ENCODE assay signal across 8 mouse cellular contexts in the genomic region with DNA sequence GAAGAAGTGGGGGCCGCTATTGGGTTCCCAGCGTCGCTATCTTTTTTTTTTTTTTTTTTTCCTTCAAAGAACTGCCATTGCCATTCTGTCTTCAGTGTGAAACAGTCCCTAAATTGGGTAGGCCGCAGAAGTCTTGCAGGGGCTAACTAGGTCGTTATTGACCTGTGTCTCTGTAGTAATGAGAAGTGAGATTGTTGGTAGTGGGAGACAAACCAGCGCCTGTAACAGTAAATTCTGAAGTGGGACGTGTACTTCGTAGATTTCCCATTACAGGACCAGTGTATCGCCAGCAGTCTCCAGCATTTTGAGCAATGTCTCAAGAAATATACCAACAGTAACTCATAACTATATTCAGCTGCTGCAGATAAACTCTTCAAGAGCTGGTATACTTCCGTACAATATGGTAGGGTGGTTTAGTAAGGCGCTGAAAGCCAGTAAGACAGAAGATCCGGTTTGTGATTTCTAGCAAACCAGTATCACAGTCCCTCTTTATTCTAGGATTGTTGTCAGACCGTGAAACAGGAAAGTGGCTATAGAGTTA. TPM values are rescaled to one million over a fixed set of nuclear protein-coding genes. Genes with fewer than 3 reads are reported as not detected.
DNase-seq lines count a peak whose midpoint lies in the region; ATAC-seq and TF ChIP-seq lines count a peak whose summit lies in the region.

No protein-coding gene starts in this region.

- peaks cover 8% of the 10 kb centered on the region for H3K4me1 ChIP-seq in heart, embryonic 15.5 days (replicated peaks)
- peaks cover 0 to 23% of the 10 kb centered on the region in 2 experiments; a peak in 3 of 4 replicates for H3K4me1 ChIP-seq in CH12.LX (ENCODE audit: control insufficient read depth in 1 of 2, insufficient read depth in 2 of 2)
- H3K4me1 ChIP-seq in limb, embryonic 15.5 days = 0 out of 2 replicates have a peak, but pooled peaks cover 2% of the 10 kb centered on the region

- H3K79me2 ChIP-seq in CH12.LX (replicated peaks; ENCODE audit: control insufficient read depth, extremely low read depth, insufficient read depth, poor library complexity, severe bottlenecking) = peaks cover 36% of the 10 kb centered on the region

- H3K9me3 ChIP-seq in heart, embryonic 15.5 days (replicated peaks) = no peaks in the 10 kb centered on the region
- no peaks in the 10 kb centered on the region for H3K9me3 ChIP-seq in CH12.LX (replicated peaks; ENCODE audit: low read length)
- H3K9me3 ChIP-seq in limb, embryonic 15.5 days = no peaks in the 10 kb centered on the region

- TF ChIP-seq EP300 in CH12.LX (IDR thresholded peaks at IDR 0.05; ENCODE audit: low read length) = no peak

- H3K4me2 ChIP-seq in heart, embryonic 15.5 days = peak overlapping the region; percentile 62
- peak overlapping the region; percentile 25 for H3K4me2 ChIP-seq in CH12.LX (ENCODE audit: insufficient read depth, low read depth, poor library complexity, severe bottlenecking)
- H3K4me2 ChIP-seq in limb, embryonic 15.5 days = peak overlapping the region; percentile 66

- H3K36me3 ChIP-seq in heart, embryonic 15.5 days = peaks cover 15% of the 10 kb centered on the region
- peaks cover 5 to 19% of the 10 kb centered on the region in 2 experiments for H3K36me3 ChIP-seq in CH12.LX (replicated peaks in 1 of 2; ENCODE audit: control insufficient read depth in 1 of 2, insufficient read depth in 1 of 2, low read length in 1 of 2)
- H3K36me3 ChIP-seq in limb, embryonic 15.5 days = peaks cover 8% of the 10 kb centered on the region; the same call in 1 of the 2 replicates

- in situ Hi-C loops in CH12.LX (cut with MboI; ENCODE audit: low pct_ligation_motif_present, low pct_unique_long_range_greater_than_20kb, low sequenced_read_pairs) = no loop called here

- ATAC-seq in heart, embryonic 15.5 days (replicated peaks; ENCODE audit: insufficient number of reproducible peaks, insufficient read depth, low FRiP score, low read depth) = no peak
- peak; percentile 34 for ATAC-seq in erythroblast, adult 5-6 weeks (replicated peaks; ENCODE audit: low FRiP score, poor library complexity, severe bottlenecking)
- no peak for ATAC-seq in limb, embryonic 15.5 days (ENCODE audit: insufficient number of reproducible peaks, low FRiP score, low TSS enrichment, low read depth)

- no peaks in the 10 kb centered on the region for H3K27me3 ChIP-seq in heart, embryonic 15.5 days
- no peaks in the 10 kb centered on the region for H3K27me3 ChIP-seq in CH12.LX (replicated peaks)
- no peaks in the 10 kb centered on the region for H3K27me3 ChIP-seq in limb, embryonic 15.5 days

- H3K9ac ChIP-seq in heart, embryonic 15.5 days = peak overlapping the region; percentile 91
- H3K9ac ChIP-seq in CH12.LX (ENCODE audit: insufficient read depth, low read depth) = peak overlapping the region; percentile 100
- peak overlapping the region; percentile 100 for H3K9ac ChIP-seq in limb, embryonic 15.5 days

- 1% methylated on average over 13 of the region's 13 CpGs for WGBS in heart, embryonic 15.5 days
- 2% methylated on average over 13 of the region's 13 CpGs for whole genome bisulfite sequencing in limb, embryonic 15.5 days

- dilution Hi-C loops in CH12.LX (cut with MboI; ENCODE audit: extremely low pct_ligation_motif_present, extremely low pct_unique_long_range_greater_than_20kb, low sequenced_read_pairs) = no loop called here

- no peak for TF ChIP-seq CTCF in CH12.LX (conservative IDR thresholded peaks at IDR 0.05 in 1 of 2, IDR thresholded peaks at IDR 0.05 in 1 of 2; ENCODE audit: low read depth in 2 of 2, low read length in 2 of 2)

- DNase-seq in heart, adult 8-10 months (ENCODE audit: low spot score) = no peak
- DNase-seq in CH12.LX (ENCODE audit: extremely low read depth) = peak; percentile 18
- no peak for DNase-seq in adrenal gland, adult 2 months
- DNase-seq in layer of hippocampus, postnatal 36 days = no peak
- no peak for DNase-seq in layer of hippocampus, adult 11-12 months (ENCODE audit: low spot score)

- H3K27ac ChIP-seq in heart, embryonic 15.5 days = peak overlapping the region; percentile 91
- peak overlapping the region; percentile 81 for H3K27ac ChIP-seq in CH12.LX (ENCODE audit: insufficient read depth, low read depth)
- peak overlapping the region; percentile 94 for H3K27ac ChIP-seq in limb, embryonic 15.5 days

- TF ChIP-seq POLR2A in CH12.LX (IDR thresholded peaks at IDR 0.05; ENCODE audit: low read depth, low read length) = no peak

- no peak for TF ChIP-seq RAD21 in CH12.LX (IDR thresholded peaks at IDR 0.05; ENCODE audit: low read depth, low read length)

- peak overlapping the region; percentile 86 for H3K4me3 ChIP-seq in heart, embryonic 15.5 days
- H3K4me3 ChIP-seq in CH12.LX (replicated peaks in 1 of 3; ENCODE audit: low read depth in 2 of 3, low read length in 2 of 3, poor library complexity in 1 of 3) = peak overlapping the region; percentile 80 to 96 (median 92)
- H3K4me3 ChIP-seq in limb, embryonic 15.5 days = peak overlapping the region; percentile 100

TF ChIP-seq in CH12.LX, 34 proteins besides CTCF, POLR2A, EP300 and RAD21:
- TF ChIP-seq MAZ (IDR thresholded peaks at IDR 0.05; ENCODE audit: low read depth, low read length) (no peak), CHD1 (IDR thresholded peaks at IDR 0.05; ENCODE audit: low read depth, low read length) (peak; percentile 81; the same call in 1 of the 2 replicates), NELFE (IDR thresholded peaks at IDR 0.05; ENCODE audit: low read depth, low read length) (no peak), NRF1 (IDR thresholded peaks at IDR 0.05; ENCODE audit: low read depth, low read length) (no peak), ZNF384 (IDR thresholded peaks at IDR 0.05; ENCODE audit: low read depth, low read length) (peak; percentile 72; the same call in 1 of the 2 replicates), SIN3A (IDR thresholded peaks at IDR 0.05; ENCODE audit: low read length) (0 out of 2 replicates have a peak, but pooled peaks have one; percentile 52)
TF ChIP-seq in CH12.LX: peak in this region for 3.

RNA-seq across cellular contexts. Expression of gene Ssb, which starts 0.8 kb away (rescaled TPM):
- 173 and 201 TPM in 2 replicates for polyA plus RNA-seq in heart, embryonic 15.5 days (2015; fragmentation: Nextera tagmentation; extraction: Ambion mirVana)
- 10 to 100 TPM; 58.2 to 78.0 (median 62.0) TPM for total RNA-seq in heart, adult 8-10 months (2022)
- total RNA-seq in CH12.LX (2012; rRNA removed) (124 and 176 TPM in 2 replicates), CH12.LX (2014; rRNA removed) (281 and 368 TPM in 2 replicates)
- polyA plus RNA-seq in CH12.LX (2012; ENCODE audit: insufficient read length, low read depth) = 410 and 530 TPM in 2 replicates
- total RNA-seq in erythroblast, adult 5-6 weeks (2015; ENCODE audit: low replicate concordance) = 90.3 and 130 TPM in 2 replicates
- 98.7 and 161 TPM in 2 replicates for total RNA-seq in erythroblast, adult 5-6 weeks (2017; ENCODE audit: low replicate concordance)
- polyA plus RNA-seq in limb, embryonic 15.5 days (2015; fragmentation: Nextera tagmentation; extraction: Ambion mirVana) = 302 and 328 TPM in 2 replicates
- 100 to 1,000 TPM; 162 to 194 TPM for total RNA-seq in adrenal gland, adult 2 months (2021)
- polyA plus RNA-seq in adrenal gland, adult 2 months (2012; rRNA removed) = 0.07 and 0.35 TPM in 2 replicates
- 100 to 1,000 TPM; 137 to 144 TPM for total RNA-seq in layer of hippocampus, postnatal 36 days (2021)

RNA-seq across cellular contexts. Expression of gene Mettl5, which starts 23.2 kb away (rescaled TPM):
- polyA plus RNA-seq in heart, embryonic 15.5 days (2015; fragmentation: Nextera tagmentation; extraction: Ambion mirVana) = 33.5 and 38.1 TPM in 2 replicates
- total RNA-seq in heart, adult 8-10 months (2022) = 10 to 100 TPM; 21.0 to 24.4 (median 22.6) TPM
- total RNA-seq in CH12.LX (2012; rRNA removed) (19.6 and 20.4 TPM in 2 replicates), CH12.LX (2014; rRNA removed) (40.4 and 50.4 TPM in 2 replicates)
- polyA plus RNA-seq in CH12.LX (2012; ENCODE audit: insufficient read length, low read depth) = 39.1 and 42.2 TPM in 2 replicates
- 22.8 and 34.0 TPM in 2 replicates for total RNA-seq in erythroblast, adult 5-6 weeks (2015; ENCODE audit: low replicate concordance)
- 33.3 and 50.2 TPM in 2 replicates for total RNA-seq in erythroblast, adult 5-6 weeks (2017; ENCODE audit: low replicate concordance)
- 31.8 and 33.7 TPM in 2 replicates for polyA plus RNA-seq in limb, embryonic 15.5 days (2015; fragmentation: Nextera tagmentation; extraction: Ambion mirVana)
- 10 to 100 TPM; 16.2 to 20.4 TPM for total RNA-seq in adrenal gland, adult 2 months (2021)
- polyA plus RNA-seq in adrenal gland, adult 2 months (2012; rRNA removed) = 16.6 and 17.2 TPM in 2 replicates
- 10 to 100 TPM; 12.8 to 12.9 TPM for total RNA-seq in layer of hippocampus, postnatal 36 days (2021)

RNA-seq across cellular contexts. Expression of gene Ubr3, which starts 34.9 kb away (rescaled TPM):
- polyA plus RNA-seq in heart, embryonic 15.5 days (2015; fragmentation: Nextera tagmentation; extraction: Ambion mirVana) = 9.1 and 11.8 TPM in 2 replicates
- 100 to 1,000 TPM; 129 to 132 (median 132) TPM for total RNA-seq in heart, adult 8-10 months (2022)
- total RNA-seq in CH12.LX (2012; rRNA removed) = 16.0 and 18.3 TPM in 2 replicates
- 17.9 and 21.4 TPM in 2 replicates for total RNA-seq in CH12.LX (2014; rRNA removed)
- 26.1 and 35.8 TPM in 2 replicates for polyA plus RNA-seq in CH12.LX (2012; ENCODE audit: insufficient read length, low read depth)
- total RNA-seq in erythroblast, adult 5-6 weeks (2015; ENCODE audit: low replicate concordance) = 63.7 and 68.0 TPM in 2 replicates
- 83.7 and 117 TPM in 2 replicates for total RNA-seq in erythroblast, adult 5-6 weeks (2017; ENCODE audit: low replicate concordance)
- 9.5 and 13.7 TPM in 2 replicates for polyA plus RNA-seq in limb, embryonic 15.5 days (2015; fragmentation: Nextera tagmentation; extraction: Ambion mirVana)
- 10 to 100 TPM; 75.7 to 83.3 TPM for total RNA-seq in adrenal gland, adult 2 months (2021)
- 10.9 and 18.7 TPM in 2 replicates for polyA plus RNA-seq in adrenal gland, adult 2 months (2012; rRNA removed)
- 100 to 1,000 TPM; 114 to 122 TPM for total RNA-seq in layer of hippocampus, postnatal 36 days (2021)

RNA-seq across cellular contexts. Expression of gene Klhl23, which starts 40.4 kb away (rescaled TPM):
- polyA plus RNA-seq in heart, embryonic 15.5 days (2015; fragmentation: Nextera tagmentation; extraction: Ambion mirVana) = 46.4 and 53.0 TPM in 2 replicates
- 10 to 100 TPM; 27.3 to 34.6 (median 33.3) TPM for total RNA-seq in heart, adult 8-10 months (2022)
- total RNA-seq in CH12.LX (2012; rRNA removed) (0.25 and 0.34 TPM in 2 replicates), CH12.LX (2014; rRNA removed) (0.05 and 0.23 TPM in 2 replicates)
- polyA plus RNA-seq in CH12.LX (2012; ENCODE audit: insufficient read length, low read depth) = 0.09 and 0.11 TPM in 2 replicates
- total RNA-seq in erythroblast, adult 5-6 weeks (2015; ENCODE audit: low replicate concordance) = 2.1 and 2.7 TPM in 2 replicates
- 3.6 and 10.4 TPM in 2 replicates for total RNA-seq in erythroblast, adult 5-6 weeks (2017; ENCODE audit: low replicate concordance)
- polyA plus RNA-seq in limb, embryonic 15.5 days (2015; fragmentation: Nextera tagmentation; extraction: Ambion mirVana) = 21.9 and 25.3 TPM in 2 replicates
- 10 to 100 TPM in 1 of 2 experiments, 1 to 10 TPM in 1; 5.3 to 14.1 TPM for total RNA-seq in adrenal gland, adult 2 months (2021)
- 1.3 and 1.7 TPM in 2 replicates for polyA plus RNA-seq in adrenal gland, adult 2 months (2012; rRNA removed)
- 10 to 100 TPM; 39.3 to 39.9 TPM for total RNA-seq in layer of hippocampus, postnatal 36 days (2021)
